Mouse (Mus musculus) cerebellum, postnatal 10 days (tissue): ENCODE measurements around the gene Pcsk6.

Experiments used
- DNase-seq, 2 experiments: peaks; one replicate each; pipeline ENCODE4 v3.0.0; 2021; ENCODE audit warnings: mixed read lengths in 2 of 2

The Pcsk6 gene

DNA sequence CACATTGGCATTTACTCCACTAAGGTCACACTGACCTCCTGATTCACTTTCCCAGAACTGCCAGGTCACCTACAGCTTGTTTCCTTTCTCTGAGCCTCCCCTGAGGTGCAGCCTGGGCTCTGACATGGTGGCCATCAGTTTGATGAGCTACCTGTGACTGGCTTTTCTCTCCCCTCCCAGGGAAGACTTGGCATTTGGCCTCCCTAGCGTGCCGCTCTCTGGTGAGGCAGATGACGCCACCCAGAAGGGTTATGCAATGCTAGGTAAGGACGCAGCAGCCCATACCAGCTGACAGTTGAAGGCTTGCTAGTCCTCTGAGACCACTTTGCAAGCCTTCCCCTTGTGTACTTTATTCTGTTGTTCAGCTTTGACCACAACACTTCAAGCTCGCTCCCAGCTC lies 141.9 kb downstream of the Pcsk6 start:
- DNase-seq, result no peak

DNA sequence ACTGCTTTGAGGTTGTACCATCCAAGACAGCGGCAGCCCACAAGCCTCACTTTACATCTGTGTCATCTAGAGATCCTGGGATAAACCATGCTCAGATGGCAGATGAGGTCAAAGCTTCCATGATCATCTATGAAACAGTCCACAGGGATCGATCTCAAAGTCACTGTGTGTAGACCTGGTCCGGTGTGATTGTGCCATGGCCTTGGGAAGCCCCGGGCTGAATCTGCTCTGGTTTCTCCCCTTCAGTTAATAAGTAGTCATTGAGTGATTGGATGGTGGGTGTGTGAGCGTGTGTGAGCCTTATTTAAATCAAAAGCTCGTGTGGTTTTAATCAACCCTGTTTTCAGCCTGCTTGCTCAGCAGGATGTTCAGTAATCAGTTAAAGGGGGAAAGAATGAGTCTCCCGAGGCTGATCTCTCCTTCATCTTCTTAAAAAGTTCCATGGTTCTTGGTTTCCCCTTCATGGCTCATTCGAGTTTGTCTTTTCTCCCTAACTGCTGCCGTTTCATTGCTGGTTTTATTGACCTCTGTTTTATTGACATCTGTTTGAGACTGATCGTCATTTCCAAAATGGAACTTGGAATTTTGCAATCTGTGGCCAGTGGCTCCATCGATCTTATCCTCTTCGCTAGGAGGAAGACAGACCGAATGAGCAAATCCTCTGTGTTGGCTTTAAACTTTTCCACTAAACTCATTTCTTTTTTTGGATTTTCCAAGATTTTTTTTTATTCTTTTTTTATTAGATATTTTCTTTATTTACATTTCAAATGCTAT lies 142.5 kb downstream of the Pcsk6 start:
- DNase-seq, result no peak

DNA sequence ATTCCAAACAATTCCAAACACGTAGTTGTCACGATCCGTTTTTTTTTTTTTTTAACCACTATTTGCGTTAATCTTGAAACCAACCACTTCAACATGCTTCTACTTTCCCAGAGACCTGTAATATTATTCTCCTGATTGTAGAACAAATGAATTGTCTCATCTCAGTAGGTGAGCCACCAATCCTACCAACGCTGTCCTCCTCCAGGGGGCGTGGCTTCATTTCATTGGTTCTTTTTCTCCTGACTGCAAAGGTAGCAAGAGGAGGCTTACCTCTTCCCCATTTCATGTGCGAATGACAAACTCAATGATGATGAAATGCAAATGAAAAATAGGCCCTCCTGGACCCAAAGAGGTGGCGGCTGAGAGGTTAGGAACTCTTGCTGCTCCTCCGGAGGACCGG lies 143.5 kb downstream of the Pcsk6 start:
- DNase-seq, result no peak

DNA sequence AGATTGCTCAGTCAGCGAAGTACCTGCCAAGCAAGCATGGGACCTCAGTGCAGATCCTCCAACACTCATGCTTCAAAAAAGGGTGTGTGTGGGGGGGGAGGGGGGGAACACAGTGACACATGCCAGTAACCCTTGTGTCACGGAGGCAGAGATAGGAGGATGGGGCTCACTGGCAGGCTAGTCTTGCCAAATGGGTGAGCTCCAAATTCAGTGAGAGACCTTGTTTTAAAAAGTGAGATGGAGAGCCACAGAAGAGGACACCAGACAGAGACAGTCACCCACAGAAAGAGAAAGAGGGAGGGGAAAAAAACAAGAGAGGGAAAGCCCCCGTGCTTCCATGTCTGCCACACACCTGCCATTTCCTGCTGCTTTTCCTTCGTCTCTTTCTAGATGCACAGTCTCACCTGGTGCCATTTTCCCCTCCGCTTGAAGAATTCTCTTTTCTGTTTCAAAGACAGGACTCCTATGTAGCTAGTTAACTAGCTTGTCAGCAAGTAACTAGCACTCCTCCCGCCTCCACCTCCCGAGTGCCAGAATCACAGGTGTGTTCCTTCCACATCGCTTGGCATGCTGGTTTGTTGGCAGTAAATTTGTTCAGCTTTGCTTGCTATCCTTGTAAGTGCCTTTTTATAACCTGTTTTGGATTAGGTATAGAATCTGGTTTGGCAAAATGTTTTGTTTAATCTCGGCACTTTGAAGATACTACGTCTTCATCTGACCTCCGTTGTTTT lies 146.8 kb downstream of the Pcsk6 start:
- DNase-seq, result peak; percentile 87

DNA sequence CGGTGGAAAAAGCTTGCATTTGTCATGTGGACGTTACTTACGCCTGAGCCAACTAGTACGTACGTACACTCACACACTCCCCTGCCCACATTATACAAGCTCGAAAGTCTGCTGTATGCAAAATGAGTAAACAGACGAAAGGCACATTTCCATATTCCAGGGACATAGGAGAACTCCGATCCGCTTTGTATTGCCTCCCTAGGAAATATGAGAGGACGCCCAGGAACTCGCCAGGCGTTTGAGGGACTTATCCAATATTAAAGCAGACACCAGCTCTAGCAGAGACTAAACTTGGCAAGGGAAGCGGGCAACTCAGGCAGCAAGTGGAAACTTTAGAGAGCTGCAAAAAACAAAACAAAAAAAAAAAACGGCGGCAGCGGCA lies 147.3 kb downstream of the Pcsk6 start:
- DNase-seq, result peak in 1 of 2 experiments; percentile 54

DNA sequence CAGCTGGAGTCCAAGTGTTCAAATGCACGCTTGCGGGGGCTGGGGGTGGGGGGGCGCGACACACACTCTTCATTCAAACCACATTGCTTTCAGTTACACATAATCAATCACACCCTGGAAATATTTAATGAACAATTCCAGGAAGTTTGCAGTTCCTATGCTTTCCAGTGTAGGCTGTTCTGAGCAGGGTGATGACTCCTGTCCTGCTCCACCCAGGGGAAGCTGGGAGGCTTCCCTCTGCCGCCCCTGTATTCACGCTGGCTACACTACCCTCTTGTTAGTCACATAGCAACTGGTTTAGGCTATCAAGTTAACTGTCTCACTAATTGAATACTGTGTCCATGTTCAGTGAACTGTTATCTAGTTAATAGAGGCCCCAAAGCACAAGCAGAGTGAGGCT lies 149.0 kb downstream of the Pcsk6 start:
- no peak for DNase-seq

DNA sequence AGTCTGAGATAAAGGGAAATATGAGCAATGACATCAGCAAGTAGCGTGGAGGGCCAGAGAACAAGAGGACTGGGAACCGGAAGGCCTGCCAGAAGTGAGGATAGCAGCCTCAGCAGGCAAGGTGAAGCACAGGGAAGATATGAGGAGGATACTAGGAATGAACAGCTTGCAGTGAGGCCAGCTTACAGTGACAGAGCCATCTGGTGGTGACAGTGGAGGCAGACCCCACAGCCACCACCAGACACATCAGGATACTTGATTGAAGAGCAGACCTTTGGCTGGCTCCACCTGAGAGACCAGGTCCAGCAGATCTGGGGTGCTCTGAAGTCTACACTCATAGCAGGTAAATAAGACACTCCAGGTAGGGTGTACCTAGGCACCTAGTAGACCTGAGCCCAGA lies 166.2 kb downstream of the Pcsk6 start:
- peak; percentile 71 to 73 for DNase-seq

DNA sequence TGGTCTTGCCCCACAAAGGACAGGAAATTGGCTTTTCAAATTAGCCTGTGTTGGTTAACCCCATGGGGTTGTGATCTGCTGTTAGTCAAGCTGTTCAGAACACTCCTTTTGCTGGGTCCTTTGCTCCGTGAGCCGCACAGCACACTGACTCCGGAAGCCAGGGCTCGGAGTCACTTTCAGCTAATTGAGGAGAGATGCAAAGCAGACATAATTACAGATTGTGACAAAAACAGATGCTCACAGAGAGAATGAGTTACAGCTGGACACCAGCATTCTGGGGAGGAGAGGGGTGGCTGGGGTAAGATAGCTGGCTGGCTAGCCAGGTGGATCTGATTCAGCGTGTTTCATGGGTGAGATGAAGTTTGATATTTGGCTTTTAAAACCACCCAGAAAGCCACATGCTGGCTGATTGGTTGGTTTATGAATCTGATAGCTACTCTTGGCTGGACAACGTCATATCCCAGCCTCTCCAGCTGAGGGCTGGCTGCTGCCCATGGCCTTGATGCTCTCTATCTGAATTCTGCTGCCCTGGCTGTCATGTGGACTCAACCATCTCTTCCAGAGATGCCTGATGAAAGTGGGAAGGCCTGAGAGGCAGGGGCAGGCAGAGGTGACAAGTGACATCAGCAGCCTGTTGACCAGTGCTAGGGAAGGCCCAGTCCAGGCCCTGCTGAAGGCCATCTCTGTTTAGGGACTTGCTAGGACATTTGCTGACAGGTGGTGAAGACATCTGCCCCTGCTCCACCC lies 167.4 kb downstream of the Pcsk6 start:
- DNase-seq, result peak; percentile 42 to 43

DNA sequence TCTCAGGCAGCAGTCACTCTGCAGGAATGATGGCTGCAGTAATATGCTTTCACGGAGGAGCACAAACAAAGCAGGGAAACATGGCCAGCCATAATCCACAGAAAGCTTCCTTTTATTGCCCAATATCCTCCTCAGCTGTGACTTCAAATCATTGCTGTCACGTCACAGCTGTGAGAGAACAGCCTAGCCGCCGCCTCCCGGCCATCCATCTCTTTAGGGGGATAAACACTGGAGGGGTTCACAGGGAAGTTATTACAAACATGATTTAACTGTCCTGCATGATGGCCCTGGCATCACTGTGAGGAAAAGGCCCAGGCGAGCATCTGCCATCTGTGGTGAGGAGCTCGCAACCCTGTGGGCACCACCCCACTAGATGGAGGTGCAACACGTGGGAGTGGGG lies 175.3 kb downstream of the Pcsk6 start:
- DNase-seq, result no peak

DNA sequence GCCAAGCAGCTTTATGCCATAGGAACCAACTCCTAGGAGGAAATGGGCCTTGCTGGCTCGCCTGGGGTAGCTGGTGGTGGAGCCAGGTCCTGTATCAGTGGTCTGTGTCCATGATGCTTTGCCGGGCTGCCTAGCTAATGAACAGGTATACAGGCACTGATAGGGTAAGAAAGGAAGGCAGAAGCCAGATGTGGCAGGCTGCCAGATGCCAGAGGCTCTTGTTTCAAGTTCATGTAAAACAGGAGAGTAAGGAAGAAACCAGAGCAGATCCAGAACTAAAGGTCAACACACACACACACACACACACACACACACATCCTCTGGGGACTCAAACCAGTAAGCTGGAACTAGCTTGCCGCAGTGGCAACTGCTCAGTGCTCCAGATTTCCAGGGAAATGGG lies 176.7 kb downstream of the Pcsk6 start:
- peak in 1 of 2 experiments; percentile 38 for DNase-seq

DNA sequence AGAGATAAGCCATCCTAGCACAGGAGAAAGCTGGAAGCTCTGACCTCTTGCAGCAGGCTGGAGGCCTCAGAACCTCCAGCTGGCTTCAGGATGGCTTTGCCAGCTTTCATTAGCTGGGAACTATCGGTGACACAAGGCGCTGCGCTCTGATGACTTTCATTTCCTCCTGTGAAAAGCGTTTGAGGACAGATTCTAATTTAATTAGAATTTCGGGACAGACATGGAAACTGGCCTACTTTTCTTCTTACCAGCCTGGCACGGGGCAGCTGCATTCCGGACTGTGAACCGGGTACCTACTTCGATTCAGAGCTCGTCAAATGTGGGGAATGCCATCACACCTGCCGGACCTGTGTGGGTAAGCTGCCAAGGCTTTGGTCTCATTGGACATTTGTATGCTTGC lies 177.2 kb downstream of the Pcsk6 start:
- DNase-seq, result peak; percentile 62 to 69

DNA sequence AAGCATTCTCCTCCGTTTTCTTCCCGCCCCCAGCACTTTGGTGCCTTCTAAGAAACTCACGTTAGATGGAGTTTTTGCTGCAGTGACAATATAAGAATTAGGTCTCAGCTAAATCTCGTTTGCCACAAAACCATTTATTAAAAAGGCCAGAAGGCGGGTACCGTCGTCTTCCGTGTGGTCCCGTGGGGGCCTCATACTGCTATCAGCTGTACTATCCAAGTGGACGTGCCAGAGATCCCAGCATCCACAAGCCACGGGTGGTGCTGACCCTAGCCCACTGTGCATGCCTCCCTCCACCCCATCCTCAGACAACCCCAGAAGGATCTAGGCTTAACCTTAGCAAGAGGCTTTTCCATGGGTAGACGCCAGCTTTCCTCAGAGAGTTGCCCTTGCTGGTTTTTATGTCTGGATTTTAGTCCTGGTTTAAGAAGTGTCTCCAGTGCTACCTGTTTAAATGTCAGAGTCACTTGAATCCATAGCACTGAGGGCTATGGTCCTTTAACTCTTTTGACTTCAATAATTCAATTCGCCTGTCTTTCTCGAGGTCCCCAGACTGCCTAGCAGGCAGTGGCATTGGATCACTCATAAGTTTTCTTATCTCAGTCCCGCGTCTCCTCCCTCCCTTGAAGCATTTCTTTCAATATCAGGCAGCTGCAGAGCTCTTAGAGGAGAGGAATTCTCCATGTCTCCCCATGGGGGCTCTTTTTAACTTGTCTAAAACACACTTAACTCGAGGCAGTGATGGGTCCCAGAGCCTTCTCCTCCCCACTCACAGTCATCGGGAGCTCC lies 178.7 kb downstream of the Pcsk6 start:
- no peak for DNase-seq

DNA sequence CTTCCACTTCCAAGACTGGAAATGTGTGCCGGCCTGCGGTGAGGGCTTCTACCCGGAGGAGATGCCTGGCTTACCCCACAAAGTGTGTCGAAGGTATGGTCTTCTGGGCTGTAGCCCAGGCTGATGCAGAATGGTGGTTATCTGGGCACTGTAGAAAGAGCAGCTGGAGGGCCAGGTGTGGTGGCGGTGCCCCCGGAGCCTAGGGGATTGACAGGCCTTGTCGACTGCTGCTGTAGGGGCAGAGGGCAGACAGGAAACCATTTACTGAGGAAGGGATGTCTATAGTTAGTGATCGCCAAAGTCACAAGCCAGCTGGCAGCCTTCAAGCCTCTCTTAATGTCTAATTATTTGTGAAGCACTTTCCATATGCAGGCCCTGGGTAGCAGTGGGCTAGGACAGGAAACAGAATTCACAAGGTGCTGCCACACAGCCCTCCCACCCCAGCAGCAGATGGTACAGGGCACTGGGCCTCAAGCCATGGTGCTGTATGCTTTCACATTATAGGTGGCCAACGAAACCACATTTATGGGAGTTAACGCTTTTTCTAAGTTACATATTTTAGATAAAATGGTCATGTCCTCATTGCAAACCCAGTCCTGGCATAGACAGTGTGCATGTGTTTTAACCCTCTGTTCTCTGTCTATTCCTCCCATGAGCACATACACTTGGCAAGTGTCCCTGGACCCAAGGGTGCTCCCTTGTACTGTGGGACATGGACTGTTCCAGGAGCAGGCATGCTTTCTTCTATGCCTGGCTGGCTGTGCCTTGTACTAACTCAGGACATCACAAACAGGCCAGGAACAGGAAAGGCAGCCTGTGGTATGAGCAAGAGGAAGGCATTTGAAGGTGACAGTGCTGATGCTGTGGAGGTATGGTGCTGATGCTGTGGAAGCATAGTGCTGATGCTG lies 182.3 kb downstream of the Pcsk6 start, which contains the start of gene Gm45213:
TSS of gene Gm45213 (plus strand) at position 51 of the 908 bp plus-strand sequence.
- peak; percentile 71 to 77 for DNase-seq

DNA sequence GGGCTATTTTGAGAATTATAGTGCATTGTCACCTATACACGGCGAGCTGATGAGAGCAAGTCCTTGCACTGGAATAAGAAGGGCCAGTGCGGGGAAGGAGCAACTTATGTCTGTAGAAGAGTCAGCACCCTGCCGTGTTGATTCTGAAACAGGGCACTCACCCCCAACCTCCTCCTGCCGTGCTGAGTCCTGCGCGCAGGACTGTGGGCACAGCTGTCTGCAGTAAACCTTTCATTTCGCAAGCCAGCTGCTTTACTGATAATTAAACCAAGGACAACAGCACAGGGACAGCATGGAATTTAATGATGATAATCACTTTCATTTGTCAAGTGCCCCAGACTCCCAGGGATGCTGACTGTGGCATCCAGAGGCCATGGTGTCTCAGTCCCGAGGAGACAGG lies 183.1 kb downstream of the Pcsk6 start:
- DNase-seq, result peak in 1 of 2 experiments; percentile 13

DNA sequence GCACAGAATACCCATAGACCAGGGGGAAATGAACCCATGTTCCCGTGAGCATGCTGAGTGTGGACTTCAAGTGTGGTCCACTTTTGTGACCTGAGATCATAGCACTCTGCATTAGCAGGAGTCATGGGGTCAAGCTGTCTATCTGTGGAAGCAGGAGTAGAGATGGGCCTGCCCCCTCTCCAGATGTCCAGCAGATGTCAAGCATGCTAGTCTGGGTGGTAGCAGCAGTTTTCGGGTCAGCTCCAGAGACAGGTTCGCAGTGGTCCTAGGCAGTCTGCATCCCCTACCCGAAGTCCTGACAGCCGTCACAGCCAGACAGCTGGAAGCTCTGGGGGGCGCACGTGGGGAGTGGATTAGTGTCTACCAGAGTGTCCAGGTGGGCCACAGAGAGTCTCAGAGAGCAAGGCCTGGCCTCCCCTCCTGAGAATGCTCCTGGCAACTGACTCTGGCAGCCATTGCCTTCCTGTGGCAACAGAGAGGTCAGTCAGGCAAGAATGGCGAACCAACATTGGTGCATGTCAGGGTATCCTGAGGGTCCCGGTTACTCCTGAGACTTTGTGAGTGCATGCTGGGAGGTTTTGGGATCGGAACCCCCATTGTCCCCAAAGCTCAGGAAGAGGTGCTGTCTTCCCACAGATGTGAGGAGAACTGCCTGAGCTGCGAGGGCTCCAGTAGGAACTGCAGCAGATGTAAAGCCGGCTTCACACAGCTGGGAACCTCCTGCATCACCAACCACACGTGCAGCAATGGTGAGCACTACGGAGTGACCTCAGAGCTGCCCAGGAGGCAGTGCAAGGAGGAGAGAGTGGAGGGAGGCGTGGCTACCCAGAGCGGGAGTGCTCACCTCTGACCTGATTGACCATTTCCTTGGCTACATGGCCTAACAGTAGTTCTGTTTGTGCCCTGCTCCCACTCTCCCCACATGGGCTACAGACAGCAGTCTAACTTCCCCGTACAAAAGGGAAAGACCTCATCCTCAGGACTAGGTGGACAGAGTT lies 185.7 kb downstream of the Pcsk6 start:
- DNase-seq, result peak in 1 of 2 experiments; percentile 13

DNA sequence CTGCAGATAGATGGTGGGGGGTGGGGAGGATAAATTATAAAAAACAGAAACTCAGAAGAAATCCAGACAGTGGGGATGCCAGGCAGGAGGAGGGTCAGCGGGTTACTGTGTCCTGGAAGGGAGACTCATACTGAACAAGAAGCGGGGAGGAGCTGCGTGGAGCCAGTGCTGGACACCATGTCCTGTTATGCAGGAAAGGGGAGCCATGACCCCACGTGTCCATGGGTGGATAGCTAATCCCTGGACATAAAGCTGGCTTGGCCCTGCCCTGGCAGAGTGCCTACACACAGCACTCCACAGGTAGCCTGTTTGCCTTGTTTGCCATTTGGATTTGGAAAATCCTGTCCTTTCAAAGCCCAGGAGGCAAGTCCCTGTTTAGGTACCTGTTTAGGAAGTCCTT lies 186.4 kb downstream of the Pcsk6 start:
- peak in 1 of 2 experiments; percentile 5 for DNase-seq

DNA sequence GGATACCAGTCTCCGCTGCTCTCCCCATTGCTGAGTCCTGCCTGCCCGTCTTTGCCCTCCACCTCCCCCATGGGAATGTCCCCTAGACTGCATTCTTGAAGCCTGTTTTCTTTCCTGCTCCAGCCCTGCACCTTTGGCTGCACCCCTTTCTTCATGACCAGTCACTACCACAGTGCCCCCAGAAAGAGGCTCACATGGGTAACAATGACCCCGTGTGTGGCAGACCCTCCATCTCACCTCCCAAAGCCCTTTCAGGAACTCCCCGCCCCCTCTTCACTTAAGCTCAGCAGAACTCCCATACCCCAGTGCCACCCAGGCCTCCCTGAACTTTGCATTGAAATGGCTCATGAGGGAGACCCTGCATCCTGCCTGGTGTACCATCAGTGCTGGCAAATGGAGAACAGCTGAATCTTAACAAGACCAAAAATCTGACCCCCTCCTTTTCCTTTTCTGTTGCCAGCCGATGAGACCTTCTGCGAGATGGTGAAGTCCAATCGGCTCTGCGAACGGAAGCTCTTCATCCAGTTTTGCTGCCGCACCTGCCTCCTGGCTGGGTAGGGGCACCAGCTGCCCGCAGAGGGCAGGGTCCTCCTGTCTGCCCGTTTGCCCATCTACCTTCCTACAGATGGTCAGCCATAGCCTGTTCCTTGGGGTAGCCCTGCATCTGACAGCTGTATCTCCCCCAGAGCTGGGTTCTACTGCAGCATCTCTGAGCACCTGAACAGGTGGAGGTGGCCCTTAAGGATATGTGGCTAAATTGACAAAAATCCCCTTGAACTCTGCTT lies 187.1 kb downstream of the Pcsk6 start:
- peak in 1 of 2 experiments; percentile 4 for DNase-seq

DNA sequence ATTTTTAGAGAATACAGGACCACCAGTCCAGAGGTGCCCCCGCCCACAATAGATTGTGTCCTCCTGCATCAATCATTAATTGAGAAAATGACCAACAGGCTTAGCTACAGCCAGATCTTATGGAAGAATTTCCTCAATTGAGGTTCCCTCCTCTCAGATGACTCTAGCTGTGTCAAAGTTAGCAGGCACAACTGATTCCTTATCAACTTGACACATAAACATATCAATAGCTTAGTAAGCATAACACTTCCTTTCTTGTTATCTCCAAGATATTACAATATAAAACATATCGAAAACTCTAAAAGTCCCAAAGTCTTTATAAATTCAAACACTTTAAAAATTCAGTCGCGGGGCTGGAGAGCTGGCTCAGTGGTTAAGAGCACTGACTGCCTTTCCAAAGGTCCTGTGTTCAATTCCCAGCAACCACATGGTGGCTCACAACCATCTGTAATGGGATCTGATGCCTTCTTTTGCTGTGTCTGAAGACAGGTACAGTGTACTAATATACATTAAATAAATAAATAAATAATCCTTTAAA lies 192.5 kb downstream of the Pcsk6 start:
- no peak for DNase-seq

DNA sequence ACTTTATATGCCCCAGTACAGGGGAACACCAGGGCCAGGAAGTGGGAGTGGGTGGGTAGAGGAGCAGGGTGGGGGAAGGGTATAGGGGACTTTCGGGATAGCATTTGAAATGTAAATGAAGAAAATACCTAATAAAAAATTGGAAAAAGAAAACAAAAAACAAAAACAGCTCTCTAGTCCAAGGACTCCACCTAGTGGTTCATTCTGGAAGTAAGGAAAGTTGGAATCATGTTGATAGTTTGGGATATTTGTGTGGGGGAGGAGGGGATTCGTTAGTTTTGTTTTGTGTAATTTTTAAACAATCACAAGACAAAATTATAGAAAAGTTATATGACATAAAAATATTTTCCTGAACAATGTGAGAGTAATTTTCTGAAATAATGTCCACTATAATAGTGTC lies 193.8 kb downstream of the Pcsk6 start:
- peak; percentile 40 to 83 for DNase-seq
